Mouse (Mus musculus) CH12.LX (cell line): ENCODE data around the gene Map1b.

Experiments
- CTCF ChIP-seq, 2 experiments: IDR thresholded peaks in 1 of 2; conservative IDR thresholded peaks in 1 of 2; 2 replicates each; pipeline ENCODE4 v1.5.1; 2011 to 2012; ENCODE audit warnings: low read depth in 2 of 2, low read length in 2 of 2, improper control_type of control experiment in 1 of 2, inconsistent platforms in 1 of 2, mild to moderate bottlenecking in 1 of 2, moderate library complexity in 1 of 2
- EP300 ChIP-seq: IDR thresholded peaks from 2 replicates; pipeline ENCODE4 v1.6.1; 2011; ENCODE audit warnings: low read length, improper control_type of control experiment
- MYC ChIP-seq: IDR thresholded peaks from 2 replicates; pipeline ENCODE4 v1.6.1; 2011; ENCODE audit warnings: low read depth, mild to moderate bottlenecking, improper control_type of control experiment, low read length
- POLR2A ChIP-seq: IDR thresholded peaks from 2 replicates; pipeline ENCODE4 v1.6.1; 2011; ENCODE audit warnings: low read depth, mild to moderate bottlenecking, improper control_type of control experiment, low read length
- POLR2AphosphoS2 ChIP-seq: IDR thresholded peaks from 2 replicates; pipeline ENCODE4 v1.6.1; 2011; ENCODE audit warnings: low read depth, low read length, improper control_type of control experiment
- USF1 ChIP-seq: IDR thresholded peaks from 2 replicates; pipeline ENCODE4 v1.6.1; 2014; ENCODE audit warnings: low read depth, mild to moderate bottlenecking, inconsistent platforms, low read length, improper control_type of control experiment
- ZNF384 ChIP-seq: IDR thresholded peaks from 2 replicates; pipeline ENCODE4 v1.6.1; 2012; ENCODE audit warnings: low read depth, low read length, improper control_type of control experiment, inconsistent platforms

DNA sequence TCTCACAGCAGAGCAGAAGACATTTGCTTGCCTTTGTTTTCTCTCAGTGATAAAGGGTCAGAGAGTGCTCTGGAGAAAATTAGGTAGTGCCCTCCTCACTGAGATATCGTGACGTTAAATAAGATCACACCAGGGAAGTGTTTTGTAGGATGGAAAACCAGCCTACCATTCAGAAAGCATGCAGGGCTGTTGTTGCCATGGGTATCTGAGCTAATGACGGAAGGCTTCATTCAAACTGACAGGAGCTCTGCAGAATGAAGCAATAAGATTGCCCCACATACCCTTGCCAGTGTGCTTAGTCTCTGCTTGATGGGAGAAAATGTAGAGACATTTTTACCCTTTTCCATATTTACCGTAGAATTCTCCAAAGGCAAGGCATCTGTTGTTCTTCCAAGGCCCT, 33.7 kb upstream of the Map1b start:
- no peak for TF ChIP-seq USF1
- no peak for TF ChIP-seq POLR2A
- TF ChIP-seq ZNF384, result no peak
- no peak for TF ChIP-seq CTCF (conservative IDR thresholded peaks at IDR 0.05 in 1 of 2, IDR thresholded peaks at IDR 0.05 in 1 of 2; ENCODE audit: low read depth in 2 of 2, low read length in 2 of 2)
- TF ChIP-seq POLR2AphosphoS2, result no peak
- TF ChIP-seq EP300, result no peak
- no peak for TF ChIP-seq MYC
